Mouse (Mus musculus) kidney, adult 9 months (tissue): ENCODE results near the gene 4930455H04Rik.
A peak's percentile ranks its signal among the peaks of the same experiment; 100 is the strongest.

Experiments
- DNase-seq: peaks from one replicate; pipeline ENCODE4 v3.0.0; 2022

Gene 4930455H04Rik

DNA sequence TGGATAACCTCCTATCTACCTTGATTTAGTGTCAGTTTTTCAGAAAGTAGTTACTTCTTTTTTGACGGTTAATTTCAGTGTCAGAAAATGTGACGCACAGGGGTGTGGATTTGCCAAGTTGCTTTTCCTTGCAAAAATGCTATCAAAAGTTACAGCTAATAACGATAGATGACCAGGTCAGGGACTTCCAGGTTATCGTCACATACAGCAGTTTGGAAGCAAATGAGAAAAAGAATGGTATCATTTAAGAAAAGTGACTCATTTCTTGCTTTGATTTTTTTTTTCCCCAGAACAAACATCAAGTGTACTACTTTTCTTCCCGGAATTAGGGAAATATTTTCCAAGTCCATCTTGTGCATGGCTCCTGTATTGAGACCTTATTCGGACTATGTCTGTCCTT, 631 bp upstream of the 4930455H04Rik start:
- no peak for DNase-seq

DNA sequence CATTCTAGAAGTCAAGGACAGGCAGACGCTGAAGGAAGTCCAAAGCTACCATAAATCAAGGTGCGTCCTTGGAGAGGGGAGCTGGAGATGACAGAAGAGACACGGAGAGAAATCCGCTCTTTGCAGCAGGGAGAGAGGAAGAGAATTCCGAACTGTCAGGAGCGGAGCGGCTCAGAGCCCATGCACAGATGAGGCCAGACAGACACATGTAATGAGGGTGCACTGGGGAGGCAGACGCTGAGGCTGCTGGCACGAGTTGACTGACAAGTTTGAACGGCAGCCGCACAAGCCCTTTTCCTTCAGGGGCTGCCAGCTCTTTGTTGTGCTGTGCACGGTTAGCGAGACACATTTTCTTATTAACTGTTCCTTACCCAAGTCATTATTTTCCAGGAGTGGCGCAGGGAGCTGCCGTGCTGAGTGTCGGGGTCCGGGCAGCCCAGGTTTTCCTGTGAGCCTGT, 502 bp downstream of the 4930455H04Rik start, which contains the start of gene Palmd:
Gene Palmd (minus strand): TSS at position 448 of the 458 bp plus-strand sequence.
- peak; percentile 38 for DNase-seq

DNA sequence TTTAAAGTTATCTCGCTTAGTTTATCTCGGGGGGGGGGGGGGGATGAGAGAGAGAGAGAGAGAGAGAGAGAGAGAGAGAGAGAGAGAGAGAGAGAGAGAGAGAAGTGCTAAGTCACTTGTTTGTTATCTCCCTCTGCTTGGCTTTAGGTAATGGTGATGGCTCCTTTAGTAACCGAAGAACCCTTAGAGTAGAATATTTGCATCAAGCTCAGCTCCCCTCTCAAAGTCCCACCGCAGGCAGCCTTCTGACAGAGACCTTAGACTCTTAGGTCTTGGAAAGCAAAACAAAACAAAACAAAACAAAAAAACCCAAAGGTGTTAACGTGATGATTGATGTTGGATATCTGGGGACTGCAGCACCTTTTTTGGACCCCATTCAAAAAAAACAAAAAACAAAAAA, 936 bp downstream of the 4930455H04Rik start:
- DNase-seq, result no peak

- no peak for DNase-seq
These were observed 1.7 kb downstream of the 4930455H04Rik start for GRCm38 (mm10) chr3:116969786-116970185.

DNA sequence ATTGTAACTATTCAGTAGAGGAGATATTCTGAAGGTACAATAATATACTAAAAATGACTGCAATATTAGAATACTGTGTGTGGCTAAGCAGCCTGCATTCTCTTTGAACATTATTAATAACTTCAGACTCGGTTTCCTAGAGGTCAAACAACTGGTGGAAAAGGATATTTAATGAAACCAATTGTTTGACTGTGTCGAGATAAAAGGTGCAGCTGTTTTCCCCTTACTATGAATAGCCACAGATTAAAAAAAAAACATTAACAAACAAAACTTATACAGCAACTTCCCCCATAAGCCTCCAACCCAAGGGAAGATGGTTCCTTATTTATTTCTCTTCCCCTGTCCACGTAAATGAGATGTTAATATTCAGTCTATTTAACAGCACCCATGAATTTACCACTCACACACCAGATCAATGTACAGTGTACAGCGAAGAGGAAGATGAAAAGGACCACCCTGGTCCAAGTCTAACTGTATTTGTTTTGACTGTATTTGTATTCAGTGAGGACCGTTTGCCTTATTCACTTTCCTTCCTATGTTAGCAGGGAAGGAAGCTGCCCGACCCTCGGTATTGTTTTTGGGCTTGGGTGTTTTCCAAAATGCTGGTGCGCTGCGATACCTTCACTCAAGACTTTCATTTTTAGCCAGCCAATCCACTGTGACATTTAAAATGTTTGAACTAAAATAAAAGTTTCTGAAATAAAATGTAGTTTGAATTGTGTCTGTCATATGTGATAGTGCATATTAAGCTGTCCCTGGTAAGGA, 13.9 kb downstream of the 4930455H04Rik start:
- DNase-seq, result no peak

GRCm38 (mm10) chr3:116985042-116985455, 17.0 kb downstream of the 4930455H04Rik start:
- no peak for DNase-seq

DNA sequence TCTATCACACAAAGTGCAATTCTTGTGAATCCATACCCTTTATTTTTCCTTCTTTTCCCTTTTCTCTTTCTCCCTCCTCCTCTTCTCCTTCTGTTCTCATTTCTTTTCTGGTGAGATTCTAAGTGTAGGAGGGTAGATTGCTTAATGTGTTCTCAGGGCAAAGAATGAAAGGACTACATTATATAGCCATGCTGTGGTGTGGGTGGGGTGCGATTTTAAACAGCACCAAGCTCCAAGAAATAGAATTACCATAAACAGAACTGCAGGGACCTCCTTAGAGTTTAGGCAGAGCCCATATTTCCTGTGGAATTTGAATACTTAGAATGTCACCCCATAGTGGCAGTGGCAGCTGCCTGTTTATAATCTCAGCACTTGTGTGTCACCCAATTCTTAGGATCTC, 17.7 kb downstream of the 4930455H04Rik start:
- no peak for DNase-seq

DNA sequence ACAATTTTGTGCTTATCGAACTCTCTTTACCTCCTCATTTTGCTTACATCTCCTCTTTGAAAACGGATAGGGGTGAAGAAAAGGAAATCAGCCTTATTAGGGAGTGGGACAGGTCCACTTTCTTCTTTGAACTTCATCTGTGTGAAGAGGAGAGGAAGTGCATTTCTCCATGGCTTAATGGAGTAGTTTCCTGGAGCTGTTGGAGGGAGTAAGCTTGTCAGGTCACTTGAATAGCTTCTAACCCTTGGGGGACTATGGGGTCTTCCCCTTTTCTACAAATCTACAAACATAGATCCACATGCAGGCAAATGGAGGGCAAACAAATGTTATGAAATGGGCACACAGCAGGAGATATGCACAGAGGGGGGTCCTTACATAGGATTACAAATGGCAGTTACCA, 18.4 kb downstream of the 4930455H04Rik start:
- no peak for DNase-seq

DNA sequence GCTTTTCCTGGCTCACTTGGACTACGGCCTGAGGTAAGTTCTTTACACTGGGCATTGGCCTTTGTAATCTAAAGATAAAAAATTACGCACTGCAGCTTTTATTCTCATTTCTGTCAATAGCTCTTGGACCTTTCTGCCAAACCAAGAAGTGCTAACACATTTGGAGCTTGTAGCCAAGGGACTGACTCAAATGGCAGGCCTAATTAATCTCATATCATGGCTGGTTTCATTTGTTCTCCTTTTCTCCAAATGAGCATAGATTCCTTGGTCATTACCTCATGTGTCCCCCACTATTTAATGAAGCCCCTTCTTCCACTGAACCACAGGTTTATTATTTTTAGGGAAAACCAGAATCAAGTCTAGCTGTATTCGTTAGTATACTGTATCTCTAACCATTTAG, 20.2 kb downstream of the 4930455H04Rik start:
- no peak for DNase-seq

DNA sequence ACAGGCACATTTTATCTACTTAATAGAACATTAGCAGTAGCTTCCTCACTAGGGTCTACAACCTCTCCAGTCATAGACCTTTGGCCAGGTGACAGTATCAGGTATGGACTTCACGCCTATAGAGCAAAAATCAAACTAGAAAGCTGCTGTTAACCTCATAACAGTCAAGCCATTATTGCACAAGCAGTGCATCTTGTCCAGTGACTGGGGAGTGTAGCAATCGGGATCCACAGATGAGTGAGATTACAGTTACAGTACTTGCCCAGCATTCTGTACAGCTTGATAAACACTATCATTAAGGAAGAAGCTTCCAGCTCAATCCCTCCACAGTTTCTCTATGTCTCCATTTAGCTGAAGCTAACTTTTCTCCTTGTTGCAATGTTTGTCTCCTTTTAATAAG, 23.1 kb downstream of the 4930455H04Rik start:
- no peak for DNase-seq

DNA sequence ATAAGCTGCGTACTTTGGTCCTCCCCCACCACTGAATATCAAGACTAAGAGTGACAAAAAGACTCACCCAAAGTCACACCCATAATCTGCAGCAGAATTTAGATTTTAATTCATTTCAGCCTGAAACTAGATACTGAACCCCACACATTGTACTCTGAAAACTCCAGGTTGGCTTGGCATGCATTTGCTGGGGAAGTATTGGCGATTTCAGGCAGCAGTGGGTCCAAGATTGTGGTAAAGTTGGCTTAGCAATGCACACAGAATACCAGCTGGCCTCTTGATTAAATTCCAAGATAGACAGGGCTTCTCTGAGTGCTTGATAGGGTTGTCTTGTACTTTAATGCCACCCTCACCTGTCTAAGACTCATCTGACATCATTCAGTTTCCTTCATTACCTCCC, 24.9 kb downstream of the 4930455H04Rik start:
- DNase-seq, result no peak

GRCm38 (mm10) chr3:117001686-117002485, 33.8 kb downstream of the 4930455H04Rik start:
- no peak for DNase-seq

DNA sequence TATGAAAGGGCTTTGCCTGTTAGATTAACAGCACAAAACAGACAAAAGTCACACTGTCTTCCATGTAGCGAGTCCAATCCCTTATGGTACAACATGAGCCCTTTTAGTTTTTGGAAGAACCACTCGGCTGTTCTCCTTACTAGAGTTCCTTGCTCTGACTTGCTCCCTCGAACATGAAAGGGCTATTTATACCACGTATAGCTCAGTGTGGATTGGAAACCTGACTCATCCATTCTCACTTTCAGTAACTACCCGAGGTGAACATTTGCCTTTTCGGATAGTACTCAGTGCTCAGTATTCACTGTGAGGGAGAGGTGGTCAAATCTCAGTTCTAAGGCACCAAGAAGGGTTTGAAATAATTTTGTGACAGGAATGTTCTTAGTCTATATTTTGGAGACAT, 35.3 kb downstream of the 4930455H04Rik start:
- DNase-seq, result no peak

- no peak for DNase-seq
These were observed 38.6 kb downstream of the 4930455H04Rik start for GRCm38 (mm10) chr3:117006636-117007035.

DNA sequence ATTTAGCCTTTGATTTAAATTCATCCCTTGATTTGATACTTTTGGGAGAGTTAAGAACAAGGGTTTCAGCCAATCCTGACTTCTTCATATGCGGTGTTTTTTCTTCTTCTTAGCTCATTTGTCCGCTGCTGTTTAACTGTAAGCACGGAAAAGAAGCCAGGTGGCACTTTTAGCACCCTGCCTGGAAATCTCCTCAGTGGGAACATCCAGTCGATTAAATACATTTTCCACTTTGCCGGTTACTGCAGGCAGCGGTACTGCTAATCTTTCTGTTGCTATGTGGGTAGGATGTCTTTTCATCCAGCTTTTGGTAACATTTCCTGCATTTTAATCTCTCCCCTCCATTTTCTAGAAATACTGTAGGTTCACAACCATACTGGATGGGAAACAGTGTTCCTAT, 39.3 kb downstream of the 4930455H04Rik start:
- no peak for DNase-seq

- no peak for DNase-seq
These were observed 42.1 kb downstream of the 4930455H04Rik start for GRCm38 (mm10) chr3:117010182-117010581.

DNA sequence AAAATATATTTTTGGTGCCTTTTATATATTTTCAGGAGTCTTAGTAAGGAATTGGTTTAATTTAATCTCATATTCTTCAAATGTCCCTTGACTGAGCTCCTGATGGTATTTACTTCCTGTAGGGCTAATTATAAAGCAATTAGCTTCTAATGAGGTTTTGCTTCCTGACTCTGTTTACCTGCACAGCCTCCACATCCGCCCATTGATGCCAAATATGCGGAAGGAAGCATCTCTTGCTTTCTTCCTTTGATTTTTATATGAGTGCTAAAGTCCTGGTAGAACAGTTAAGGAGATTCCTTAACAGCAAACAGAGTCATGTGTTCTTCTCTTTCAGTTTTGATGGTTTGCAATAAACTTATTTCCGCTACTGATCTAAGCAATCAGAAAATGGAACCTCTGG, 52.3 kb downstream of the 4930455H04Rik start:
- no peak for DNase-seq

DNA sequence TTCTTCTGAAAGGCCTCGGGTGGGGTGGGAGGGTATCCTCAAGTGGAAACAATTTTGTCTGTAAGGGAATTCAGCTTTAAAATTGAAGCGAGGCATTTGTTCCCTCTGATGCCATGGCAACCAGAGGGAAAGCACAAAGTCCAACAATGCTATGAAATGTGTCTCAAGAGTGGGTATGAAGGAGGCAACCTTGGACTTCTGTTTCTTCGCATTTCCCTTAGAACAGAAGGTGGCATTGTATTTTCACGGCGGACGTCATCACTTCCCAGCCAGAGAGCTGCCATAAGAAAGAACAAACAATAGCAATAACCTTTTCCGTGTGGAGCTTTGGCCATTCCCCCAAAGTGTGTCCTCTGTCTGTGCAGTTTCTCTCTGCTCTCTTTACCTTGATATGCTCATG, 53.8 kb downstream of the 4930455H04Rik start:
- no peak for DNase-seq

DNA sequence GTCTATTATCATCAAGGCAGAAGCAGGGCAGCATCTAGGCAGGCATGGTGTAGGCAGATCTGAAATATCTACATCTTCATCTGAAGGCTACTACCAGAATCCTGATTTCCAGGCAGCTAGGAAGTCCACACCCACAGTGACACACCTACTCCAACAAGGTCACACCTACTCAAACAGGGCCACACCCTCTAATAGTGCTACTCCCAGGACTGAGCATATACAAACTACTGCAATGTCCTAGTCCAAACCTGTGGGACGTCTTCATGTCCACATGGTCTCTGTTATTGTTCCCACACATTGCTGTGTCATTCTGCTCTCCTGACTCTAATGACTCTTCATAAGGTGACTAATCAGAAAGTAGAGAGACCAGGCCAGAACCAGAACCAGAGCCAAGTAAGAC, 56.0 kb downstream of the 4930455H04Rik start:
- no peak for DNase-seq

DNA sequence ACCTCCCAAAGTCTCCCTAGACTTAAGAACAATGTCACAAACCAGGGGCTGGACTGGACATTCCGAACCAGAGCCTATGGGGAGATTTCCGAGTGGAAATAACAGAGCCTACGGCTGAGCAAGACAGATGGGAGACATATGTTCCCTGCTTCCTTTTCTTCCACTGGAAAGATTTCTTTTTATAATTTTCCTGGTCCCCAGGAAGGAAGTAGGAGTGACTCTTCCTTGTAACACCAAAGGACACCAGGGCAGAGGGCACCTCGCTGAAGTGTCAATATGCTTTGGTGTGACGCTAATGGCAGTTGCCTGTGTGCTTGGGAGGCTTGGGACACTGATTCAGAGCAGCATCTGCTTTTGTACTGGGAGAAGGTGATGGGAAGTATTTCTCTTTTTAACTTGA, 56.5 kb downstream of the 4930455H04Rik start:
- DNase-seq, result peak; percentile 7

DNA sequence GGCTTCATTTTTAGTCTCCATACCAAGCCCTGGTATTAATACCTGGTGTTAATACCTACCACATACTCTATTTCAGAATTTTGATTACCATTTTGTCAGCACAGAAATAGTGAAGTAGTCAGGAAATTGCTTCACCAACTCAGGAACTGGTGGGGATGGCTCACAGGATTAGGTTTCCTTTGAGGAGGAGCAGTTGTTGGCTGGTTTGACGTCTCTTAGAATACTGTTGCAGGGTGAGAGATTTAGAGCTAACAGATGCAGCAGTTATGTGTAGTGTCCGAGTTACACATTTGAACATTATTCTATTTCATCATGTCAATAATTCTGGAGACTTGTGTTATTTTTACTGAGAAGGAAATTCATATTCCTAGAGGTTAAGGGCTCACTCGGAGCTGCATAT, 57.4 kb downstream of the 4930455H04Rik start:
- DNase-seq, result no peak
